In genomic region chr9:115703791-115704190, GRCm38 (mm10) we compare ENCODE assay signal across 18 mouse cellular contexts.
DNase-seq lines count a peak whose midpoint lies in the region; ATAC-seq lines count a peak whose summit lies in the region.
"Had no signal": no experiment of that assay in that cellular context is flagged by ENCODE, and none has a peak within 500 bp of the region (broad histone marks: within the 10 kb centered on the region; RNA-seq: fewer than 3 reads in every experiment).

No protein-coding gene starts in this region.

- intact Hi-C loops in heart, postnatal 36 days (cut with DNase I): loop anchor here (2.0 to 10.0 kb wide), 4 partner anchors 391 to 905 kb away; partner anchors contain the start of gene Stt3b

- H3K4me3 ChIP-seq in hindbrain, embryonic 10.5 days: no peak overlapping the region
- H3K4me3 ChIP-seq: forebrain, embryonic 15.5 days; gastrocnemius, adult 2 months; hindbrain, embryonic 12.5 days; limb, embryonic 13.5 days; lung, embryonic 15.5 days; megakaryocyte, embryonic 14.5 days; midbrain, embryonic 13.5 days had no signal

- H3K4me1 ChIP-seq in hindbrain, embryonic 10.5 days (replicated peaks): peaks cover 9% of the 10 kb centered on the region

- no peak overlapping the region for H3K27ac ChIP-seq in hindbrain, embryonic 10.5 days
- H3K27ac ChIP-seq: forebrain, embryonic 15.5 days; gastrocnemius, adult 2 months; hindbrain, embryonic 12.5 days; hindbrain, postnatal 0 days; limb, embryonic 13.5 days; lung, embryonic 15.5 days; midbrain, embryonic 13.5 days had no signal

- peak; percentile 64 for ATAC-seq in inflammation-experienced regulatory T-cells, adult 6 months
- ATAC-seq: hindbrain, postnatal 0 days had no signal

- H3K36me3 ChIP-seq in hindbrain, embryonic 10.5 days: no peaks in the 10 kb centered on the region
- H3K36me3 ChIP-seq: forebrain, embryonic 15.5 days; hindbrain, embryonic 12.5 days; limb, embryonic 13.5 days; lung, embryonic 15.5 days; midbrain, embryonic 13.5 days had no signal

- WGBS in hindbrain, embryonic 10.5 days: 93% methylated on average over 7 of the region's 7 CpGs

- DNase-seq in lung, postnatal 10 days: peak; percentile 15
- no peak for DNase-seq in lung, postnatal 36 days
- peak; percentile 87 for DNase-seq in thymus, postnatal 0 days (ENCODE audit: low spot score)
- DNase-seq in thymus, postnatal 4 days: peak; percentile 86
- DNase-seq in hindbrain, embryonic 10.5 days (ENCODE audit: low spot score): no peak
- DNase-seq in heart, adult 8-10 months (ENCODE audit: low spot score): no peak
- no peak for DNase-seq in heart, postnatal 36 days
- DNase-seq: cerebellum, adult 11 months had no signal

- H3K27me3 ChIP-seq in hindbrain, embryonic 10.5 days (ENCODE audit: insufficient read depth, poor library complexity, severe bottlenecking): no peaks in the 10 kb centered on the region
- H3K27me3 ChIP-seq: CH12.LX; forebrain, embryonic 15.5 days; hindbrain, embryonic 12.5 days; limb, embryonic 13.5 days; lung, embryonic 15.5 days; megakaryocyte, embryonic 14.5 days; midbrain, embryonic 13.5 days had no signal

- H3K9me3 ChIP-seq in hindbrain, embryonic 10.5 days: no peaks in the 10 kb centered on the region
- H3K9me3 ChIP-seq: forebrain, embryonic 15.5 days; hindbrain, embryonic 12.5 days; limb, embryonic 13.5 days; lung, embryonic 15.5 days; megakaryocyte, embryonic 14.5 days; midbrain, embryonic 13.5 days had no signal

Comparison
In these comparisons a context has a peak if more than half of its experiments do, and no peak if none do; other contexts are left out.
1. DNase-seq: peak in lung, postnatal 10 days (single experiment), thymus, postnatal 0 days (single experiment) and thymus, postnatal 4 days (single experiment); none in lung, postnatal 36 days (single experiment), hindbrain, embryonic 10.5 days (single experiment), heart, adult 8-10 months (single experiment) and heart, postnatal 36 days (0 of 2).